17 mouse cellular contexts compared by ENCODE assay signal in the genomic region with DNA sequence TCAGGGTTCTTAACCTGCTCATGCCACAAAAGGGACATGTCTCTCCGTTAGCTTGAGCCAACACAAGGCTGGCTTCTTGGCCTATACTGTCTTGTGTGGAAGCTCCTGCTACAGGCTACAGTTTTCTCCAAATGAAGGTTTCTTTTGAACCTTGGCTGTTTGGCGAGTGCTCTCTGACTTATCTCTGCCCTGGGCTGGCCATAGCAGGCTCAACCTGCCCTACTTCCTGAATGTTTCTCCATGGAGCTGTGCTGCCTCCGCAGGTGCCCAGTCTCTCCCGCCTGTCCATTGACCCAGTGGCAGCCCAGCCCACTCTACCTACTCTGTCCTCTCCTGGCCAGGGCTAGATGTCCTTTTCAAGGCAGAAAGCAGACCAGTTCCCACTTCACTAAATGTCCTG. TPM values are rescaled to one million over a fixed set of nuclear protein-coding genes. Genes with fewer than 3 reads are reported as not detected.
A peak's percentile ranks its signal among the peaks of the same experiment; 100 is the strongest.
DNase-seq lines count a peak whose midpoint lies in the region; ATAC-seq and TF ChIP-seq lines count a peak whose summit lies in the region.
"Had no signal": no experiment of that assay in that cellular context is flagged by ENCODE, and none has a peak within 500 bp of the region (broad histone marks: within the 10 kb centered on the region; RNA-seq: fewer than 3 reads in every experiment).

No protein-coding gene starts in this region.

- H3K9ac ChIP-seq in liver, embryonic 13.5 days: no peak overlapping the region
- no peak overlapping the region for H3K9ac ChIP-seq in CH12.LX (ENCODE audit: insufficient read depth, low read depth)
- no peak overlapping the region for H3K9ac ChIP-seq in liver, embryonic 15.5 days
- H3K9ac ChIP-seq: limb, embryonic 13.5 days; lung, embryonic 14.5 days; stomach, embryonic 15.5 days had no signal

- 50% methylated on average over 4 of the region's 4 CpGs for WGBS in liver, embryonic 13.5 days (ENCODE audit: insufficient replicate concordance)
- 38% methylated on average over 4 of the region's 4 CpGs for WGBS in liver, embryonic 15.5 days (ENCODE audit: insufficient replicate concordance)

- no peak for DNase-seq in liver, embryonic 13.5 days
- DNase-seq in liver: no peak
- DNase-seq in CH12.LX (ENCODE audit: extremely low read depth): no peak
- DNase-seq in adrenal gland, postnatal 4 days (ENCODE audit: low spot score in 2 of 2): no peak
- DNase-seq in lung, postnatal 10 days: no peak
- DNase-seq: adrenal gland, postnatal 10 days; cerebellum, adult 18-20 months; gastrocnemius, postnatal 14 days; kidney, postnatal 25 days; lung, embryonic 14.5 days; midbrain, embryonic 14.5 days had no signal

- TF ChIP-seq CTCF in CH12.LX (conservative IDR thresholded peaks at IDR 0.05 in 1 of 2, IDR thresholded peaks at IDR 0.05 in 1 of 2; ENCODE audit: low read depth in 2 of 2, low read length in 2 of 2): no peak
- TF ChIP-seq CTCF in E14TG2a.4 (conservative IDR thresholded peaks at IDR 0.05; ENCODE audit: low read length): no peak

- ATAC-seq in liver, embryonic 13.5 days (ENCODE audit: low read depth): no peak
- no peak for ATAC-seq in liver, embryonic 15.5 days (ENCODE audit: insufficient read depth)

- TF ChIP-seq EP300 in CH12.LX (IDR thresholded peaks at IDR 0.05; ENCODE audit: low read length): no peak

- H3K27me3 ChIP-seq in liver, embryonic 13.5 days: no peaks in the 10 kb centered on the region
- H3K27me3 ChIP-seq in CH12.LX (replicated peaks): no peaks in the 10 kb centered on the region
- no peaks in the 10 kb centered on the region for H3K27me3 ChIP-seq in E14TG2a.4 (ENCODE audit: insufficient read depth, low read length)
- peaks cover 3% of the 10 kb centered on the region; the same call in 1 of the 2 replicates for H3K27me3 ChIP-seq in liver, embryonic 15.5 days
- H3K27me3 ChIP-seq: hindbrain, embryonic 13.5 days; limb, embryonic 13.5 days; stomach, embryonic 15.5 days had no signal

- no peaks in the 10 kb centered on the region for H3K9me3 ChIP-seq in liver, embryonic 13.5 days (replicated peaks)
- H3K9me3 ChIP-seq in CH12.LX (replicated peaks; ENCODE audit: low read length): no peaks in the 10 kb centered on the region
- H3K9me3 ChIP-seq in E14TG2a.4 (ENCODE audit: low read length): no peaks in the 10 kb centered on the region
- no peaks in the 10 kb centered on the region for H3K9me3 ChIP-seq in liver, embryonic 15.5 days (replicated peaks)
- H3K9me3 ChIP-seq: hindbrain, embryonic 13.5 days; limb, embryonic 13.5 days; stomach, embryonic 15.5 days had no signal

- H3K4me2 ChIP-seq in liver, embryonic 13.5 days: no peak overlapping the region
- no peak overlapping the region for H3K4me2 ChIP-seq in CH12.LX (ENCODE audit: insufficient read depth, low read depth, poor library complexity, severe bottlenecking)
- H3K4me2 ChIP-seq in liver, embryonic 15.5 days: no peak overlapping the region
- H3K4me2 ChIP-seq: hindbrain, embryonic 13.5 days; limb, embryonic 13.5 days; lung, embryonic 14.5 days; stomach, embryonic 15.5 days had no signal

- H3K4me1 ChIP-seq in liver, embryonic 13.5 days (replicated peaks): peaks cover 69% of the 10 kb centered on the region
- peaks cover 52 to 89% of the 10 kb centered on the region in 2 experiments for H3K4me1 ChIP-seq in CH12.LX (ENCODE audit: control insufficient read depth in 1 of 2, insufficient read depth in 2 of 2)
- peaks cover 98% of the 10 kb centered on the region for H3K4me1 ChIP-seq in E14TG2a.4 (replicated peaks; ENCODE audit: low read depth, low read length)
- peaks cover 47% of the 10 kb centered on the region for H3K4me1 ChIP-seq in liver, embryonic 15.5 days (replicated peaks)

- in situ Hi-C loops in CH12.LX (cut with MboI; ENCODE audit: low pct_ligation_motif_present, low pct_unique_long_range_greater_than_20kb, low sequenced_read_pairs): loop anchor here (5.0 kb wide), 1 partner anchor 84 kb away; no protein-coding TSS in a partner anchor

- no peak for TF ChIP-seq POLR2A in CH12.LX (IDR thresholded peaks at IDR 0.05; ENCODE audit: low read depth, low read length)

- H3K27ac ChIP-seq in liver, embryonic 13.5 days: peak overlapping the region; percentile 56; the same call in 1 of the 2 replicates
- H3K27ac ChIP-seq in CH12.LX (ENCODE audit: insufficient read depth, low read depth): peak overlapping the region; percentile 48
- peak overlapping the region; percentile 48; the same call in 1 of the 2 replicates for H3K27ac ChIP-seq in liver, embryonic 15.5 days (replicated peaks)
- H3K27ac ChIP-seq: heart, adult 2 months; hindbrain, embryonic 13.5 days; limb, embryonic 13.5 days; stomach, embryonic 15.5 days had no signal

- H3K4me3 ChIP-seq in liver, embryonic 13.5 days (replicated peaks): no peak overlapping the region
- H3K4me3 ChIP-seq in CH12.LX (replicated peaks in 1 of 3; ENCODE audit: low read depth in 2 of 3, low read length in 2 of 3, poor library complexity in 1 of 3): no peak overlapping the region
- H3K4me3 ChIP-seq in E14TG2a.4 (replicated peaks; ENCODE audit: low read length): peak overlapping the region; percentile 81; the same call in 1 of the 2 replicates
- no peak overlapping the region for H3K4me3 ChIP-seq in liver, embryonic 15.5 days (replicated peaks)
- H3K4me3 ChIP-seq: heart, adult 2 months; hindbrain, embryonic 13.5 days; limb, embryonic 13.5 days; stomach, embryonic 15.5 days had no signal

- dilution Hi-C loops in CH12.LX (cut with MboI; ENCODE audit: extremely low pct_ligation_motif_present, extremely low pct_unique_long_range_greater_than_20kb, low sequenced_read_pairs): no loop called here

- no peaks in the 10 kb centered on the region for H3K79me2 ChIP-seq in CH12.LX (replicated peaks; ENCODE audit: control insufficient read depth, extremely low read depth, insufficient read depth, poor library complexity, severe bottlenecking)

- no peak for TF ChIP-seq RAD21 in CH12.LX (IDR thresholded peaks at IDR 0.05; ENCODE audit: low read depth, low read length)

- H3K36me3 ChIP-seq in liver, embryonic 13.5 days: no peaks in the 10 kb centered on the region
- H3K36me3 ChIP-seq in CH12.LX (replicated peaks in 1 of 2; ENCODE audit: control insufficient read depth in 1 of 2, insufficient read depth in 1 of 2, low read length in 1 of 2): peaks cover 7 to 15% of the 10 kb centered on the region in 2 experiments
- peaks cover 19% of the 10 kb centered on the region for H3K36me3 ChIP-seq in E14TG2a.4 (ENCODE audit: insufficient read depth, low read length)
- no peaks in the 10 kb centered on the region for H3K36me3 ChIP-seq in liver, embryonic 15.5 days (replicated peaks)
- H3K36me3 ChIP-seq: hindbrain, embryonic 13.5 days; stomach, embryonic 15.5 days had no signal

TF ChIP-seq in CH12.LX, 34 proteins besides CTCF, POLR2A, EP300 and RAD21:
- TF ChIP-seq GABPA (IDR thresholded peaks at IDR 0.05; ENCODE audit: insufficient replicate concordance, low read depth, low read length): no peak
- TF ChIP-seq USF1 (IDR thresholded peaks at IDR 0.05; ENCODE audit: low read depth, low read length): no peak
- no peak for TF ChIP-seq JUN (IDR thresholded peaks at IDR 0.05; ENCODE audit: insufficient read depth, low read depth, low read length)
- TF ChIP-seq PAX5 (IDR thresholded peaks at IDR 0.05; ENCODE audit: low read length): no peak
- no peak for TF ChIP-seq ZKSCAN1 (IDR thresholded peaks at IDR 0.05; ENCODE audit: borderline replicate concordance, low read depth, low read length)
- TF ChIP-seq MEF2A (IDR thresholded peaks at IDR 0.05; ENCODE audit: borderline replicate concordance, low read depth, low read length): no peak
- no peak for TF ChIP-seq MXI1 (IDR thresholded peaks at IDR 0.05; ENCODE audit: low read depth, low read length)
- no peak for TF ChIP-seq NRF1 (IDR thresholded peaks at IDR 0.05; ENCODE audit: low read depth, low read length)
- TF ChIP-seq UBTF (IDR thresholded peaks at IDR 0.05; ENCODE audit: low read depth, low read length): no peak
- TF ChIP-seq POLR2AphosphoS2 (IDR thresholded peaks at IDR 0.05; ENCODE audit: low read depth, low read length): no peak

RNA-seq across cellular contexts. Expression of a gene that starts 7.7 kb away (rescaled TPM):
- 158 and 171 TPM in 2 replicates for polyA plus RNA-seq in liver, embryonic 13.5 days (2015; fragmentation: Nextera tagmentation; extraction: Ambion mirVana)
- total RNA-seq in CH12.LX (2012; rRNA removed) (151 and 153 TPM in 2 replicates), CH12.LX (2014; rRNA removed) (104 and 128 TPM in 2 replicates)
- 289 and 362 TPM in 2 replicates for polyA plus RNA-seq in CH12.LX (2012; ENCODE audit: insufficient read length, low read depth)
- 151 and 166 TPM in 2 replicates for polyA plus RNA-seq in liver, embryonic 15.5 days (2015; fragmentation: Nextera tagmentation; extraction: Ambion mirVana)
- 100 to 1,000 TPM; 108 to 111 TPM for total RNA-seq in adrenal gland, postnatal 4 days (2021)

RNA-seq across cellular contexts. Expression of a gene that starts 18.5 kb away (rescaled TPM):
- 1.7 and 2.3 TPM in 2 replicates for polyA plus RNA-seq in liver, embryonic 13.5 days (2015; fragmentation: Nextera tagmentation; extraction: Ambion mirVana)
- total RNA-seq in CH12.LX (2012; rRNA removed) (12.3 and 18.8 TPM in 2 replicates), CH12.LX (2014; rRNA removed) (6.0 and 6.6 TPM in 2 replicates)
- polyA plus RNA-seq in CH12.LX (2012; ENCODE audit: insufficient read length, low read depth): 35.9 and 38.8 TPM in 2 replicates
- 1.8 and 2.1 TPM in 2 replicates for polyA plus RNA-seq in liver, embryonic 15.5 days (2015; fragmentation: Nextera tagmentation; extraction: Ambion mirVana)
- total RNA-seq in adrenal gland, postnatal 4 days (2021): 10 to 100 TPM in 1 of 2 experiments, 1 to 10 TPM in 1; 9.4 to 13.4 TPM

RNA-seq across cellular contexts. Expression of a gene that starts 26.0 kb away (rescaled TPM):
- polyA plus RNA-seq in liver, embryonic 13.5 days (2015; fragmentation: Nextera tagmentation; extraction: Ambion mirVana): 24.6 and 27.7 TPM in 2 replicates
- 2,306 and 3,109 TPM in 2 replicates for total RNA-seq in CH12.LX (2012; rRNA removed)
- total RNA-seq in CH12.LX (2014; rRNA removed): 4,323 and 5,448 TPM in 2 replicates
- polyA plus RNA-seq in CH12.LX (2012; ENCODE audit: insufficient read length, low read depth): 1,849 and 1,886 TPM in 2 replicates
- polyA plus RNA-seq in liver, embryonic 15.5 days (2015; fragmentation: Nextera tagmentation; extraction: Ambion mirVana): 47.4 and 51.5 TPM in 2 replicates
- total RNA-seq in adrenal gland, postnatal 4 days (2021): 10 to 100 TPM; 10.1 to 14.4 TPM

Comparison
In these comparisons a context has a peak if more than half of its experiments do, and no peak if none do; other contexts are left out.
1. RNA of a gene that starts 18.5 kb away (polyA plus RNA-seq): 35.9 to 38.8 TPM in CH12.LX; 1.8 to 2.1 TPM in liver, embryonic 15.5 days and 1.7 to 2.3 TPM in liver, embryonic 13.5 days; every median in the first group is over 10 times any median in the second.
2. RNA of a gene that starts 26.0 kb away (polyA plus RNA-seq): 1,849 to 1,886 TPM in CH12.LX; 47.4 to 51.5 TPM in liver, embryonic 15.5 days and 24.6 to 27.7 TPM in liver, embryonic 13.5 days; every median in the first group is over 10 times any median in the second.
3. Peak in every context shown above with its lines, with median percentiles within 50 percentile points of each other: H3K27ac ChIP-seq.